In genomic region chr14:59736861-59737700, GRCm38 (mm10) we compare ENCODE assay signal across 11 mouse cellular contexts.
DNase-seq lines count a peak whose midpoint lies in the region; ATAC-seq and TF ChIP-seq lines count a peak whose summit lies in the region.
"Had no signal": no experiment of that assay in that cellular context is flagged by ENCODE, and none has a peak within 500 bp of the region (broad histone marks: within the 10 kb centered on the region; RNA-seq: fewer than 3 reads in every experiment).

No protein-coding gene starts in this region.

- H3K9ac ChIP-seq in ES-Bruce4 (ENCODE audit: low read depth, poor library complexity, severe bottlenecking): no peak overlapping the region
- no peak overlapping the region for H3K9ac ChIP-seq in forebrain, postnatal 0 days
- H3K9ac ChIP-seq: liver, embryonic 14.5 days had no signal

- ATAC-seq in forebrain, postnatal 0 days: peak; percentile 85
- no peak for ATAC-seq in megakaryocyte, adult 5-6 weeks (ENCODE audit: poor library complexity, severe bottlenecking)
- ATAC-seq in activated CD4-positive, CD25-positive, alpha-beta regulatory T cell, adult 4 months: no peak

- no peaks in the 10 kb centered on the region for H3K36me3 ChIP-seq in ES-Bruce4 (ENCODE audit: control insufficient read depth, insufficient read depth, low read length, poor library complexity, severe bottlenecking)
- H3K36me3 ChIP-seq in forebrain, postnatal 0 days (ENCODE audit: insufficient read depth): no peaks in the 10 kb centered on the region
- no peaks in the 10 kb centered on the region for H3K36me3 ChIP-seq in midbrain, embryonic 10.5 days

- H3K9me3 ChIP-seq in ES-Bruce4 (replicated peaks; ENCODE audit: control insufficient read depth, insufficient read depth, low read length, poor library complexity, severe bottlenecking): no peaks in the 10 kb centered on the region
- H3K9me3 ChIP-seq in forebrain, postnatal 0 days (ENCODE audit: low read length): no peaks in the 10 kb centered on the region
- H3K9me3 ChIP-seq in midbrain, embryonic 10.5 days (replicated peaks): no peaks in the 10 kb centered on the region

- 16% methylated on average over 9 of the region's 9 CpGs for WGBS in forebrain, postnatal 0 days
- 5% methylated on average over 9 of the region's 9 CpGs for WGBS in midbrain, embryonic 10.5 days

- H3K27ac ChIP-seq in ES-Bruce4 (ENCODE audit: insufficient read depth, low read length): peak overlapping the region; percentile 47
- H3K27ac ChIP-seq in forebrain, postnatal 0 days (ENCODE audit: low read depth, low read length): 0 out of 2 replicates have a peak overlapping the region, but pooled peaks have one; percentile 4
- no peak overlapping the region for H3K27ac ChIP-seq in midbrain, embryonic 10.5 days (replicated peaks)
- H3K27ac ChIP-seq: liver, embryonic 14.5 days had no signal

- TF ChIP-seq POLR2A in ES-Bruce4 (IDR thresholded peaks at IDR 0.05; ENCODE audit: insufficient read depth, low read length): no peak

- peaks cover 3% of the 10 kb centered on the region for H3K4me1 ChIP-seq in ES-Bruce4 (ENCODE audit: control insufficient read depth, insufficient read depth, low read length)
- 0 out of 2 replicates have a peak, but pooled peaks cover 3% of the 10 kb centered on the region for H3K4me1 ChIP-seq in forebrain, postnatal 0 days (ENCODE audit: insufficient read depth)
- H3K4me1 ChIP-seq in midbrain, embryonic 10.5 days: peaks cover 38% of the 10 kb centered on the region

- no peak overlapping the region for H3K4me3 ChIP-seq in ES-Bruce4 (ENCODE audit: low read depth, low read length)
- no peak overlapping the region for H3K4me3 ChIP-seq in forebrain, postnatal 0 days (ENCODE audit: low read depth, low read length)
- H3K4me3 ChIP-seq in midbrain, embryonic 10.5 days: no peak overlapping the region

- no peak for TF ChIP-seq EP300 in ES-Bruce4 (IDR thresholded peaks at IDR 0.05; ENCODE audit: insufficient read depth, low read depth, low read length)

- peak; percentile 36 for DNase-seq in ZHBTc4 (ENCODE audit: low read depth, low spot score)
- DNase-seq in forebrain, postnatal 0 days: peak; percentile 73
- peak; percentile 32 for DNase-seq in midbrain, embryonic 10.5 days (ENCODE audit: low spot score)
- DNase-seq in thymus, postnatal 0 days (ENCODE audit: low spot score): no peak
- no peak for DNase-seq in kidney, postnatal 25 days
- DNase-seq: cerebellum, adult 2 months; kidney, adult 9 months had no signal

- no peak for TF ChIP-seq CTCF in ES-Bruce4 (IDR thresholded peaks at IDR 0.05; ENCODE audit: low read depth, low read length)
- no peak for TF ChIP-seq CTCF in forebrain, postnatal 0 days (IDR thresholded peaks at IDR 0.05; ENCODE audit: low read depth)

- H3K27me3 ChIP-seq in ES-Bruce4 (ENCODE audit: control insufficient read depth, insufficient read depth, low read length, poor library complexity, severe bottlenecking): no peaks in the 10 kb centered on the region
- no peaks in the 10 kb centered on the region for H3K27me3 ChIP-seq in forebrain, postnatal 0 days (ENCODE audit: insufficient read depth, low read length)
- peaks cover 91% of the 10 kb centered on the region for H3K27me3 ChIP-seq in midbrain, embryonic 10.5 days (ENCODE audit: low read depth, poor library complexity, severe bottlenecking)

- no peak overlapping the region for H3K4me2 ChIP-seq in forebrain, postnatal 0 days (ENCODE audit: low read depth)

Comparison
In these comparisons a context has a peak if more than half of its experiments do, and no peak if none do; other contexts are left out.
1. DNase-seq: peak in ZHBTc4 (single experiment), forebrain, postnatal 0 days (single experiment) and midbrain, embryonic 10.5 days (single experiment); none in thymus, postnatal 0 days (single experiment) and kidney, postnatal 25 days (0 of 2).